Mouse (Mus musculus) hindbrain, embryonic 13.5 days (tissue): ENCODE measurements around the gene Fpgs. TPM values are rescaled to one million over a fixed set of nuclear protein-coding genes. Genes with fewer than 3 reads are reported as not detected.

Experiments
- ATAC-seq: fragments of 200-750 bp; cut with Nextera tagmentation; 2 replicates; pipeline ENCODE4 v1.8.0; 2017; ENCODE audit warnings: moderate TSS enrichment; ENCODE audit not compliant: low FRiP score
- H3K27ac ChIP-seq: fragments of 300-500 bp; sonication (generic); 2 replicates; pipeline ENCODE4 v1.5.1; 2015; ENCODE audit warnings: inconsistent platforms, mild to moderate bottlenecking, moderate library complexity
- H3K27me3 ChIP-seq: fragments of 300-500 bp; sonication (generic); 2 replicates; pipeline ENCODE4 v1.6.1; 2015; ENCODE audit warnings: mild to moderate bottlenecking, inconsistent platforms
- H3K36me3 ChIP-seq: fragments of 300-500 bp; sonication (generic); 2 replicates; pipeline ENCODE4 v1.6.1; 2015; ENCODE audit warnings: mild to moderate bottlenecking, inconsistent platforms
- H3K4me1 ChIP-seq: fragments of 300-500 bp; sonication (generic); replicated peaks from 2 replicates; pipeline ENCODE4 v1.6.1; 2015; ENCODE audit warnings: inconsistent platforms
- H3K4me2 ChIP-seq: fragments of 300-500 bp; sonication (generic); 2 replicates; pipeline ENCODE4 v1.6.1; 2015; ENCODE audit warnings: inconsistent platforms, mild to moderate bottlenecking, moderate library complexity
- H3K4me3 ChIP-seq: fragments of 300-500 bp; sonication (generic); 2 replicates; pipeline ENCODE4 v1.5.1; 2015; ENCODE audit warnings: mild to moderate bottlenecking, inconsistent platforms
- H3K9ac ChIP-seq: fragments of 300-500 bp; sonication (generic); 2 replicates; pipeline ENCODE4 v1.6.1; 2015; ENCODE audit warnings: mild to moderate bottlenecking, inconsistent platforms
- H3K9me3 ChIP-seq: fragments of 300-500 bp; sonication (generic); 2 replicates; pipeline ENCODE4 v1.6.1; 2016; ENCODE audit warnings: inconsistent platforms
- WGBS: fragments of 180-500 bp; shearing (Covaris S2); methylation state at CpG from one replicate; pipeline ENCODE4 v1.1.7; 2015; 5-methylcytosine and 5-hydroxymethylcytosine counted together
- polyA plus RNA-seq: library from polyadenylated mRNA; unstranded; fragments of >200 nt; fragmentation: Nextera tagmentation; extraction: Ambion mirVana; gene quantifications from 2 replicates; pipeline ENCODE4 v1.2.1, GENCODE M21; 2015

Gene Fpgs
- polyA plus RNA-seq, 1 experiment from 2014 or later: 14.5 TPM

DNA sequence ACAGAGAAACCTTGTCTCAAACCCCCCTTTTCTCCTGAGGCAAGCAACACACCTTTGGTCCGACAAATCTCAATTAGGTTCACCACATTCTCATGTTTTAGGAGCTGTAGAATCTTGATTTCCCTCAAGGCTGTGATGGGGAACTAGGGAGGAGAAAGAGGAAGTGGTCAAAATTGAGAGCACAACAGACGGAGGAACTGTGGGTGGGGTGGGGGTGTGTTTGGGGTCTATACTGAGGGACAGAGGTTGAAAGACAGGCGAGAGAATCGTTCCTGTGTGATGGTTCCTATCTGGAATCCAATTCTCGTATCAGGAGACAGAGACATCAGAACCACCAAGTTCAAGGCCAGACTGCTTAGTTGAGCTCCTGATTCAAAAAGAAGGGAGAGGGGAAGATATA is 6.5 kb upstream of the Fpgs start:
- Histone ChIP-seq H3K27me3 (no peaks in the 10 kb centered on the region), H3K4me1 (peaks cover 30% of the 10 kb centered on the region), H3K36me3 (peaks cover 56% of the 10 kb centered on the region), H3K9me3 (no peaks in the 10 kb centered on the region), H3K4me3 (no peak overlapping the region), H3K4me2 (no peak overlapping the region), H3K27ac (no peak overlapping the region), H3K9ac (no peak overlapping the region)
- WGBS: 86% methylated on average over 5 of the region's 5 CpGs
- ATAC-seq: no peak

DNA sequence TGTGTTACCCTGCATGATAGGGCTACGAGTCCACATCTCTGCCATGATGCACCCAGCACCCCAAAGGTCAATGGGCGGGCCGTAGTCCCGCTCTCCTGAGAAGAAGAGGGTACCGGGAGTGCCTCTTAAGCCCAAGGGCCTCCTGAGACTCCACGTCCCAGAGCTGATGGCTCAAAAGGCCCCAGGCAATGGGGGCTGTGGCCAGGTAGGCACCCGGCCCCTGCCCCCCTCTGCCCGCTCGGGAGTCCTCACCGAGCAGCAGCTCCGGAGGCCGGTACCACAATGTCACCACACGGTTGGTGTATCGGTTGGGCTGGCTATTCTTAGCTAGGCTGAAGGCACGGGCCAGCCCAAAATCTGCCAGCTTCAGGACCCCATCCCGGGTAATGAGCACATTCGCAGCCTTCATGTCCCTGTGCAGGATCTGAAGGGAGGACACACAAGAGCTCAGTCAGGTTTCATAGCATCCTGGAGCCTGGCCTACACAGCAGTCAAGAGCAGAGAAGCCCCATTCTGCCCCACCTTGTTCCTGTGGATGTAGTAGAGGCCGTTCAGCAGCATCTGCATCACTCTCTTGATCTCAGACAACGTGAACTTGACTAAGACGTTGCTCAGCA is 5.7 kb upstream of the Fpgs start:
- Histone ChIP-seq H3K4me1 (peaks cover 24% of the 10 kb centered on the region), H3K36me3 (peaks cover 64% of the 10 kb centered on the region), H3K27me3 (no peaks in the 10 kb centered on the region), H3K27ac (no peak overlapping the region), H3K9ac (no peak overlapping the region), H3K9me3 (no peaks in the 10 kb centered on the region), H3K4me2 (no peak overlapping the region), H3K4me3 (no peak overlapping the region)
- WGBS: 95% methylated on average over 20 of the region's 20 CpGs
- no peak for ATAC-seq

DNA sequence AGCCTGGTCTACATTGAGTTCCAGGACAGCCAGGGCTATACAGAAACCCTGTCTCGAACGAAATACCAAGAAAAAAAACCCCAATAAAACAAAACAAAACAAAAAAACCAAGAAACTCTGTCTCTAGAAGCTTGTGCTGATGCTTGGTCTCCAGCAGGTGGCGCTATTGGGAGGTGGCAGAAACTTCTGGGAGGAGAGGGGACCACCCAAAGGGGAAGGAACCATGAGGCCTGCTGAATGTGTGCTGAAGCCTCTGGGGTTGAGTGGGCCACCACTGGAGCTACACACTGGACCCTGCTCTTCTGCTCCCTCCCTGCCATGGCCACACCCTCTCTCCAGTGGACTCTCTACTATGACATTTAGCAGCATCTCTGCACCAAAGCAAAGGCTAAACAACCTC is 4.7 kb upstream of the Fpgs start:
- Histone ChIP-seq H3K36me3 (peaks cover 74% of the 10 kb centered on the region), H3K9me3 (no peaks in the 10 kb centered on the region), H3K9ac (no peak overlapping the region), H3K27me3 (no peaks in the 10 kb centered on the region), H3K4me3 (no peak overlapping the region), H3K4me1 (peaks cover 14% of the 10 kb centered on the region), H3K4me2 (no peak overlapping the region), H3K27ac (no peak overlapping the region)
- WGBS: 52% methylated on average over 3 of the region's 3 CpGs
- ATAC-seq: no peak

DNA sequence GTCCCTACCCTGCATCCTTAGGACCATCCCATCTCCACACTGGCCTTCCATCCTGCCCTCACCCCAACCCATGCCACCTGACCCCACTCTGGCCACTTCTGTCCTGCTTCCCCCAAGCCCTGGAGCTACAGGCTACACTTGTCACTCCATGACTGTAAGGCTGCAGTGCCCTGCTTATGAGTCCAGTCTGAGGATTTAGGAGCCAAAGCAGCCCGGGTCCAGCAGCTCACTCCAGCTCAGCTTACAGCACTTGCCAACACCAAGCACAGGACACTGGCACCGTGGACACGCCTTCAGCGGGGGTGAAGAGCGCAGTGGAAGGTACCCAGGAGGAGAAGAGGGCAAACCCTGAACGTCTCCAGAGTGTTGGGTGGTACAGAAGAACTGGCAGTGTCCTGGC is 3.0 kb upstream of the Fpgs start:
- H3K4me3 ChIP-seq: no peak overlapping the region
- H3K9ac ChIP-seq: no peak overlapping the region
- H3K9me3 ChIP-seq: no peaks in the 10 kb centered on the region
- H3K36me3 ChIP-seq: peaks cover 91% of the 10 kb centered on the region
- WGBS: 93% methylated on average over 6 of the region's 6 CpGs
- H3K27ac ChIP-seq: no peak overlapping the region
- H3K27me3 ChIP-seq: no peaks in the 10 kb centered on the region
- H3K4me1 ChIP-seq: peaks cover 11% of the 10 kb centered on the region
- ATAC-seq: no peak
- no peak overlapping the region for H3K4me2 ChIP-seq

GRCm38 (mm10) chr2:32705018-32705417 is 1.1 kb upstream of the Fpgs start:
- H3K9ac ChIP-seq: no peak overlapping the region
- H3K27me3 ChIP-seq: no peaks in the 10 kb centered on the region
- H3K4me2 ChIP-seq: no peak overlapping the region
- no peaks in the 10 kb centered on the region for H3K9me3 ChIP-seq
- H3K27ac ChIP-seq: no peak overlapping the region
- peaks cover 80% of the 10 kb centered on the region for H3K36me3 ChIP-seq
- H3K4me1 ChIP-seq: no peaks in the 10 kb centered on the region; the same call in 1 of the 2 replicates
- 90% methylated on average over 7 of the region's 7 CpGs for WGBS
- ATAC-seq: no peak
- H3K4me3 ChIP-seq: no peak overlapping the region

- H3K27me3 ChIP-seq: no peaks in the 10 kb centered on the region
- peaks cover 60% of the 10 kb centered on the region for H3K36me3 ChIP-seq
- no peak overlapping the region for H3K27ac ChIP-seq
- no peak overlapping the region for H3K4me3 ChIP-seq
- 96% methylated on average over 8 of the region's 8 CpGs for WGBS
- no peaks in the 10 kb centered on the region for H3K4me1 ChIP-seq
- H3K4me2 ChIP-seq: no peak overlapping the region
- ATAC-seq: no peak
- no peaks in the 10 kb centered on the region for H3K9me3 ChIP-seq
- H3K9ac ChIP-seq: no peak overlapping the region
Measured at GRCm38 (mm10) chr2:32703046-32703445, 899 bp downstream of the Fpgs start.

GRCm38 (mm10) chr2:32700966-32701743 is 2.8 kb downstream of the Fpgs start:
- ATAC-seq: no peak
- H3K27ac ChIP-seq: no peak overlapping the region
- no peaks in the 10 kb centered on the region for H3K4me1 ChIP-seq
- H3K4me3 ChIP-seq: no peak overlapping the region
- H3K36me3 ChIP-seq: peaks cover 43% of the 10 kb centered on the region
- H3K9ac ChIP-seq: no peak overlapping the region
- H3K9me3 ChIP-seq: no peaks in the 10 kb centered on the region
- H3K27me3 ChIP-seq: no peaks in the 10 kb centered on the region
- no peak overlapping the region for H3K4me2 ChIP-seq
- 88% methylated on average over 14 of the region's 14 CpGs for WGBS

GRCm38 (mm10) chr2:32699680-32700079 is 4.3 kb downstream of the Fpgs start:
- Histone ChIP-seq H3K4me2 (no peak overlapping the region), H3K27me3 (no peaks in the 10 kb centered on the region), H3K4me3 (no peak overlapping the region), H3K9me3 (no peaks in the 10 kb centered on the region), H3K4me1 (no peaks in the 10 kb centered on the region), H3K27ac (no peak overlapping the region), H3K9ac (no peak overlapping the region), H3K36me3 (peaks cover 28% of the 10 kb centered on the region)
- no peak for ATAC-seq
- 85% methylated on average over 6 of the region's 6 CpGs for WGBS

- H3K27ac ChIP-seq: peak overlapping the region; percentile 71; the same call in 1 of the 2 replicates
Measured at GRCm38 (mm10) chr2:32694691-32695090, 9.3 kb downstream of the Fpgs start.

DNA sequence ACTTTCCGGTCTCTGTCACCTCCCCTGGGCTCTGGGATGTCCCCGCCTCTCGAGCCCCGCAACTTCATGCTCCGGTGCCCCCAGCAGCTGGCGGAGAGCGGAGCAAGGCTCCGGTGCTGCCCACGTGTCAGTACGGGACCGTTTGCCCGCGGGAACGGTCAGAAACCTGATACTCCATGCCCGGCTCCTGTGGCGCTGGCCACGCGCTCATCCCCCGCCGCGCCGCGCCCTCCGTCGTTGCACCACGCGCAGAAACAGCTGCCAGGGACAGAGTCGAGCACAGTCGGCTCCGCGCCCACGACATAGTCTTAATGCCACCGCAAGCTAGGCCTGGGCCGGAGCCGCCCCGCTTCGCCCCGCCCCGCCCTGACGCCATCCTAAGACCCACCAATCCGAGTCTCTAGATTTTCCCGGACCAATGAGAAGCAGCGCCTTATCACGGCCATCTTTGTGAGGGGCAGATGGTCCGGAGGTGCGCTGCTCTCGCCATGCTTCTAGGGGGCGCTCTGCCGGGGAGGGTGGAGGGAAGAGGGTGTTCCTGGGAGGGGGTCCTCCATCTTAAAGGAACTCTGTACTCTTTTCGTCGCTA is 10.0 kb downstream of the Fpgs start:
- Histone ChIP-seq H3K4me1 (peaks cover 18% of the 10 kb centered on the region), H3K36me3 (no peaks in the 10 kb centered on the region), H3K4me2 (peak overlapping the region; percentile 89), H3K4me3 (peak overlapping the region; percentile 77), H3K27ac (peak overlapping the region; percentile 89), H3K9ac (peak overlapping the region; percentile 89), H3K27me3 (no peaks in the 10 kb centered on the region), H3K9me3 (no peaks in the 10 kb centered on the region)
- under 1% methylated on average over 51 of the region's 51 CpGs for WGBS
- peak; percentile 98 for ATAC-seq

More at GRCm38 (mm10) chr2:32694691-32695090, 9.3 kb downstream of the Fpgs start:
- peak overlapping the region; percentile 89 for H3K4me2 ChIP-seq
- H3K27me3 ChIP-seq: no peaks in the 10 kb centered on the region
- no peaks in the 10 kb centered on the region for H3K36me3 ChIP-seq
- H3K9me3 ChIP-seq: no peaks in the 10 kb centered on the region
- H3K4me3 ChIP-seq: peak overlapping the region; percentile 77
- H3K4me1 ChIP-seq: peaks cover 18% of the 10 kb centered on the region
- 90% methylated on average over 12 of the region's 12 CpGs for WGBS
- no peak for ATAC-seq
- peak overlapping the region; percentile 61; the same call in 1 of the 2 replicates for H3K9ac ChIP-seq

GRCm38 (mm10) chr2:32693282-32693681 is 10.7 kb downstream of the Fpgs start:
- no peak for ATAC-seq
- Histone ChIP-seq H3K4me1 (peaks cover 18% of the 10 kb centered on the region), H3K27me3 (no peaks in the 10 kb centered on the region), H3K27ac (0 out of 2 replicates have a peak overlapping the region, but pooled peaks have one; percentile 89), H3K9ac (peak overlapping the region; percentile 89), H3K36me3 (peaks cover under 1% of the 10 kb centered on the region; the same call in 1 of the 2 replicates), H3K4me3 (peak overlapping the region; percentile 77), H3K9me3 (no peaks in the 10 kb centered on the region), H3K4me2 (peak overlapping the region; percentile 89)
- 24% methylated on average over 7 of the region's 7 CpGs for WGBS

- Histone ChIP-seq H3K27ac (no peak overlapping the region), H3K9ac (0 out of 2 replicates have a peak overlapping the region, but pooled peaks have one; percentile 89), H3K4me1 (peaks cover 18% of the 10 kb centered on the region), H3K4me3 (peak overlapping the region; percentile 77; the same call in 1 of the 2 replicates), H3K36me3 (peaks cover 9% of the 10 kb centered on the region), H3K9me3 (no peaks in the 10 kb centered on the region), H3K4me2 (peak overlapping the region; percentile 89; the same call in 1 of the 2 replicates), H3K27me3 (no peaks in the 10 kb centered on the region)
- no peak for ATAC-seq
- 95% methylated on average over 14 of the region's 14 CpGs for WGBS
Measured at GRCm38 (mm10) chr2:32692496-32692895, 11.4 kb downstream of the Fpgs start.
